Mouse (Mus musculus) macrophage (primary cell): Measurements from ENCODE around the gene Gss. TPM values are rescaled to one million over a fixed set of nuclear protein-coding genes. Genes with fewer than 3 reads are reported as not detected.
"Not testable (repeated sequence)": the region's sequence is repeated elsewhere in the genome, so short reads cannot be mapped to it uniquely, and the experiment has no call there.

ENCODE experiments used
- H3K27ac ChIP-seq: fragments of 350-480 bp; formaldehyde crosslinking; 2 replicates; pipeline ENCODE4 v1.9.0; 2021
- H3K36me3 ChIP-seq: fragments of 350-480 bp; formaldehyde crosslinking; 2 replicates; pipeline ENCODE4 v1.9.0; 2021; ENCODE audit errors: inconsistent target
- H3K4me3 ChIP-seq: fragments of 350-480 bp; formaldehyde crosslinking; 2 replicates; pipeline ENCODE4 v1.9.0; 2021; ENCODE audit errors: inconsistent target
- H3K79me2 ChIP-seq: fragments of 350-480 bp; formaldehyde crosslinking; 2 replicates; pipeline ENCODE4 v1.9.0; 2021; ENCODE audit errors: inconsistent target
- WGBS: methylation state at CpG from one replicate; pipeline ENCODE4 v1.1.7; 2026; ENCODE audit warnings: inconsistent platforms; ENCODE audit not compliant: missing documents; 5-methylcytosine and 5-hydroxymethylcytosine counted together
- polyA plus RNA-seq: library from polyadenylated mRNA; stranded (reverse); fragments of 250-400 nt; gene quantifications from 3 replicates; pipeline ENCODE4 v1.2.4, GENCODE M21; 2018; ENCODE audit warnings: inconsistent platforms

Gss gene
- polyA plus RNA-seq, 1 experiment from 2014 or later: 14.6 TPM

- Histone ChIP-seq H3K79me2 (no peaks in the 10 kb centered on the region), H3K36me3 (0 out of 2 replicates have a peak, but pooled peaks cover 11% of the 10 kb centered on the region), H3K4me3 (no peak overlapping the region), H3K27ac (no peak overlapping the region)
- WGBS: 83% methylated on average over 4 of the region's 4 CpGs
Observed at GRCm38 (mm10) chr2:155574700-155575099, 17.9 kb downstream of the Gss start.

GRCm38 (mm10) chr2:155573996-155574395 is 18.6 kb downstream of the Gss start:
- Histone ChIP-seq H3K27ac (no peak overlapping the region), H3K36me3 (0 out of 2 replicates have a peak, but pooled peaks cover 11% of the 10 kb centered on the region), H3K79me2 (no peaks in the 10 kb centered on the region), H3K4me3 (no peak overlapping the region)
- WGBS: 96% methylated on average over 7 of the region's 7 CpGs

GRCm38 (mm10) chr2:155573001-155573400 is 19.6 kb downstream of the Gss start:
- no peak overlapping the region for H3K27ac ChIP-seq
- 97% methylated on average over 9 of the region's 9 CpGs for WGBS
- H3K4me3 ChIP-seq: no peak overlapping the region
- H3K36me3 ChIP-seq: 0 out of 2 replicates have a peak, but pooled peaks cover 11% of the 10 kb centered on the region
- no peaks in the 10 kb centered on the region for H3K79me2 ChIP-seq

DNA sequence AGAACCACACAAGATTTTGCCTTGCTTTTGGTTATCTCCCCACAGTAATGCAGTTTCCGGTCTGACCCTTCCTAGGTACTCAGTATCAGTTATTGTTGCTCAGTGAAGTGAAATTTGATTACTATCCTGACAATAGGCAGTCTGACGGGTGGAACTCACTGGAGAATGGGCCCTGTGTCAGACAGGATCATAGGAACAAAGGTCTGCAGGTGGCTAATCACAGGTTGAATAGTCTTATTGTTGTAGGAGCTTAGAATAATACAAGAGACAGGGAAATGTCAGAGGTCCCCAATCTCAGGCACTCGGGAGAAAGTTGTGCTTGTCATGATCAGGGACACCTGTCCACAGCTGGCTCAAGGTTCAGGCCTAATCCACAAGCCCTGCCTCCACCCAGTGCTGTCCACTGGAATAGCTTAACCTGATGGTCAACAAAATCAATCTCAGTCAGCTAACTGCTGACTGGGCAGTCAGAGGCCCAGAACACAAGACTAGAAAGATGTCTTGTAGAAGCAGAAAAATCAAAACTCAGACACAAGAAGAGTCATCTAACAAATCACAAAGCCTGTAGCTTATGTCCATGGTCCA is 23.3 kb downstream of the Gss start:
- Histone ChIP-seq H3K36me3 (no peaks in the 10 kb centered on the region), H3K27ac (no peak overlapping the region), H3K4me3 (no peak overlapping the region), H3K79me2 (no peaks in the 10 kb centered on the region)
- WGBS: 95% methylated on average over 3 of the region's 3 CpGs

GRCm38 (mm10) chr2:155567751-155568150 is 24.9 kb downstream of the Gss start:
- H3K36me3 ChIP-seq: no peaks in the 10 kb centered on the region
- no peak overlapping the region for H3K27ac ChIP-seq
- no peaks in the 10 kb centered on the region for H3K79me2 ChIP-seq
- H3K4me3 ChIP-seq: no peak overlapping the region
- WGBS: 58% methylated on average over 5 of the region's 5 CpGs

DNA sequence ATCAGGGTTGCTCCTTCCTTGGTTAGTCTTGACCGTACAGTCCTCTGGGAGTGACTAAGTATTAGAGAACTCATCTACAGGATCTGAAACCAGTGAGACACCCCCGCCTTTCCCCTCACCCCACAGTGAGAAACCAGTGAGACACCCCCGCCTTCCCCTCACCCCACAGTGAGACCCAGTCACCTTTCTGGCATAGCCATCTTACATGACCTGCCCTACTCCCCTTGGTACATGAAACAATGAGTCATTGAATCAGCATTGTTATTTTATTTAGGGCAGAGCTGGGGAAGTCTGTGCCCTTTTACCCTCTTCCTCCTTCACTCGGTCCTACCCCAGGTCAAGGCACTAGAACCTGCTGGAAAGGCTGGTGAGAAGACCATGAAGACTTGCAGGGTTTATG is 29.7 kb downstream of the Gss start:
- no peaks in the 10 kb centered on the region for H3K79me2 ChIP-seq
- H3K27ac ChIP-seq: no peak overlapping the region
- no peak overlapping the region for H3K4me3 ChIP-seq
- 51% methylated on average over 4 of the region's 4 CpGs for WGBS
- H3K36me3 ChIP-seq: no peaks in the 10 kb centered on the region

GRCm38 (mm10) chr2:155562209-155562608 is 30.4 kb downstream of the Gss start:
- H3K79me2 ChIP-seq: no peaks in the 10 kb centered on the region
- H3K36me3 ChIP-seq: no peaks in the 10 kb centered on the region
- no peak overlapping the region for H3K27ac ChIP-seq
- H3K4me3 ChIP-seq: no peak overlapping the region
- 60% methylated on average over 1 of the region's 1 CpGs for WGBS

GRCm38 (mm10) chr2:155554426-155554985 is 38.1 kb downstream of the Gss start:
- Histone ChIP-seq H3K79me2 (no peaks in the 10 kb centered on the region), H3K4me3 (no peak overlapping the region), H3K27ac (no peak overlapping the region), H3K36me3 (no peaks in the 10 kb centered on the region)
- WGBS: 72% methylated on average over 1 of the region's 2 CpGs

DNA sequence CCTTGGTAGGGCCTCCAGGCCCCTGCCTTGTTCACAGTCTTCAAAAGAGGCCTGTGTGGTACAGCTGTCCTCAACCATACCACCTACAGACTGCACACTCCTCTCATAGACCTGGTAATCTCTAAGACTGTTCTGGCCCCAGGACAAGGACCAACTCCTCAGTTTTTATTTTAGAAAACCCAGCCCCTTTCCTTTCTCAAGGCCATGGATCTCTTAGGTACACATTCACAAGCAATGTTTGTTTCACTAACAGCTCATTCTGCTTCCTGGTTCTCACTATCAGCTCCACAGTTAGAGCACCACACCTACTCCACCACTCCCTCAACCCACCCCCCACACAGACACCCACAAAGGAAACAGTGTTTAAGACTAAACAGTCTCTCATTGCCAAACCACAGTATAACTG is 39.7 kb downstream of the Gss start:
- H3K36me3 ChIP-seq: no peaks in the 10 kb centered on the region
- H3K27ac ChIP-seq: no peak overlapping the region
- H3K4me3 ChIP-seq: no peak overlapping the region
- H3K79me2 ChIP-seq: no peaks in the 10 kb centered on the region

GRCm38 (mm10) chr2:155552336-155552735 is 40.3 kb downstream of the Gss start:
- Histone ChIP-seq H3K79me2 (no peaks in the 10 kb centered on the region), H3K4me3 (no peak overlapping the region), H3K36me3 (no peaks in the 10 kb centered on the region), H3K27ac (no peak overlapping the region)

DNA sequence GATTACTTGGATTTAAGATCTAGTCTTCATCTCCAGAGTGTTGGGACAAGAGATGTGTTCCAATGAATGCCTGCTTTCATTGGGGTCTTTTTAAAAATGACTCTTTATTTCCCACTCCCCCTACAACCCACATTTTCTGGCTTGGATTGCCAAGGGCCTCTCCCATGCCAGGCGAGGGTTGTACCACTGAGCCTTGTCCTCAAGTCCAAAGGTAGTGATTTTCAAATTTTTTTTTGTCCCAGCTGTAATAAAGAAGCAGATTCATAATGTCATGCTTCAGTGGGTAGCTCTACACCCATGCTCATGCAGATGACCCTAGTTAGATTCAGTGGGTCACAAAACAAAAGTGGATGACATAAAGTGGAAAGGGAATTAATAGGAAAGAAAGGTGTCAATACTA is 45.7 kb downstream of the Gss start:
- WGBS: 100% methylated on average over 1 of the region's 1 CpGs
- Histone ChIP-seq H3K27ac (no peak overlapping the region), H3K79me2 (no peaks in the 10 kb centered on the region), H3K36me3 (no peaks in the 10 kb centered on the region), H3K4me3 (no peak overlapping the region)

- Histone ChIP-seq H3K36me3 (no peaks in the 10 kb centered on the region), H3K27ac (peak overlapping the region; percentile 81), H3K4me3 (no peak overlapping the region), H3K79me2 (no peaks in the 10 kb centered on the region)
- 34% methylated on average over 6 of the region's 6 CpGs for WGBS
Observed at GRCm38 (mm10) chr2:155540822-155541458, 51.7 kb downstream of the Gss start.

DNA sequence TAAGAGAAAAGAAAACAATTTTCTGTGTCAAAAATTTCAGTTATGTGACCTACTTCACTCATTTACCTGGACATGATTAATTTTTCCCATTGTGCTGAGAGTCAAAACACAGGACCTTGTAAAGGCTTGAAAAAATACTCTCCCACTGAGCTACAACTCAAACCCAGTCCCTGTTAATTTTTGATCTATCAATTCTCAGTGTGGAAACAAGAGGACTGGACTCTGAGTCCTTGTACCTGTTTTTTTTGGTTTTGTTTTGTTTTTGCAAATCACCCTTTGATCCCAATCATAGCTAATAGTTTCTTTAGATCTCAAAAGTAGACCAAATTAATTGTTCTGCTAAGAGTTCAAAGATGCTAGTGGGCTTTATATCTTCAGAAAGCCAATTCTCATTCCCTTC is 52.9 kb downstream of the Gss start:
- Histone ChIP-seq H3K36me3 (no peaks in the 10 kb centered on the region), H3K27ac (0 out of 2 replicates have a peak overlapping the region, but pooled peaks have one; percentile 81), H3K79me2 (no peaks in the 10 kb centered on the region), H3K4me3 (no peak overlapping the region)

DNA sequence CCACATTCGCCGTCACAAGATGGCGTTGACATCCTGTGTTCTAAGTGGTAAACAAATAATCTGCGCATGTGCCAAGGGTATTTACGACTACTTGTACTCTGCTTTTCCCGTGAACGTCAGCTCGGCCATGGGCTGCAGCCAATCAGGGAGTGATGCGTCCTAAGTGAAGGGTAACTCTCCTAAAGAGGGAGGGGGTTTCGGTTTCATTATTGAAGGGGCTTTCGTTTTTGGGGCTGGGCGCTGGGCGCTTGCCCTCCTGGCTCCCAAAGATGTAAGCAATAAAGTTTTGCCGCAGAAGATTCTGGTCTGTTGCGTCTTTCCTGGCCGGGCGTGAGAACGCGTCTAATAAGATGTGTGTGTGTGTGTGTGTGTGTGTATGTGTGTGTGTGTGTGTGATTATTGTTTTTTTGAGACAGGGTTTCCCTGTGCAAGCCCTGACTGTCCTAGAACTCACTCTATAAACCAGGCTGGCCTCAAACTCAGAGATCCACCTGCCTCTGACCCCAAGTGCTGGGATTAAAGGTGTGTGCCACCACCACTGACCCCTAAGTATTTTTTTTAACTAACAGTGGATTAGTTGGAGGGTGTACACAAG is 54.0 kb downstream of the Gss start:
- H3K79me2 ChIP-seq, H3K36me3 ChIP-seq: not testable (repeated sequence)
- 63% methylated on average over 6 of the region's 19 CpGs for WGBS
- H3K4me3 ChIP-seq: peak overlapping the region; percentile 22
- peak overlapping the region; percentile 17; the same call in 1 of the 2 replicates for H3K27ac ChIP-seq

GRCm38 (mm10) chr2:155537761-155538462 is 54.7 kb downstream of the Gss start:
- Histone ChIP-seq H3K79me2 (no peaks in the 10 kb centered on the region), H3K27ac (no peak overlapping the region), H3K36me3 (no peaks in the 10 kb centered on the region), H3K4me3 (no peak overlapping the region)
- 77% methylated on average over 4 of the region's 5 CpGs for WGBS
